Mouse (Mus musculus) small intestine, adult 2 months (tissue): ENCODE measurements around the gene Nicn1. TPM values are rescaled to one million over a fixed set of nuclear protein-coding genes. Genes with fewer than 3 reads are reported as not detected.
"Not testable (repeated sequence)": the region's sequence is repeated elsewhere in the genome, so short reads cannot be mapped to it uniquely, and the experiment has no call there.

Experiments
- H3K27ac ChIP-seq: fragments of 200-500 bp; 2 replicates; pipeline ENCODE4 v1.5.1; 2012; ENCODE audit warnings: low read depth, low read length, control low read depth, inconsistent platforms; ENCODE audit not compliant: insufficient read depth
- H3K27me3 ChIP-seq: fragments of 200-500 bp; 2 replicates; pipeline ENCODE4 v1.6.1; 2012; ENCODE audit warnings: mild to moderate bottlenecking, moderate library complexity, low read length, inconsistent platforms; ENCODE audit not compliant: control insufficient read depth, insufficient read depth
- H3K36me3 ChIP-seq: fragments of 200-500 bp; 2 replicates; pipeline ENCODE4 v1.6.1; 2012; ENCODE audit warnings: mild to moderate bottlenecking, low read length, control low read depth, inconsistent platforms; ENCODE audit not compliant: control insufficient read depth, insufficient read depth
- H3K4me1 ChIP-seq: fragments of 200-500 bp; 2 replicates; pipeline ENCODE4 v1.6.1; 2012; ENCODE audit warnings: low read length, inconsistent platforms, mixed read lengths; ENCODE audit not compliant: control insufficient read depth, insufficient read depth, insufficient read length
- H3K4me3 ChIP-seq: fragments of 200-500 bp; 2 replicates; pipeline ENCODE4 v1.5.1; 2012; ENCODE audit warnings: low read depth, mild to moderate bottlenecking, control low read depth, inconsistent platforms, low read length, moderate library complexity
- CTCF ChIP-seq: fragments of 200-500 bp; IDR thresholded peaks from 2 replicates; pipeline ENCODE4 v1.5.1; 2012; ENCODE audit warnings: low read depth, mild to moderate bottlenecking, control low read depth, inconsistent platforms, low read length, moderate library complexity, mixed read lengths; ENCODE audit not compliant: insufficient replicate concordance, insufficient read length; ENCODE audit errors: extremely low read depth
- POLR2A ChIP-seq: fragments of 200-500 bp; IDR thresholded peaks from 2 replicates; pipeline ENCODE4 v1.6.1; 2012; ENCODE audit warnings: low read depth, mild to moderate bottlenecking, control low read depth, inconsistent platforms, low read length, moderate library complexity
- WGBS: fragments of 180-500 bp; shearing (Covaris S2); methylation state at CpG from one replicate; pipeline ENCODE4 v1.1.7; 2018; 5-methylcytosine and 5-hydroxymethylcytosine counted together
- polyA plus RNA-seq: library from polyadenylated mRNA; depleted of rRNA; stranded (reverse); fragments of >200 nt; gene quantifications from 2 replicates; pipeline ENCODE4 v1.2.3, GENCODE M21; 2012

Nicn1 gene
- polyA plus RNA-seq, 1 experiment, result 3.9 TPM

DNA sequence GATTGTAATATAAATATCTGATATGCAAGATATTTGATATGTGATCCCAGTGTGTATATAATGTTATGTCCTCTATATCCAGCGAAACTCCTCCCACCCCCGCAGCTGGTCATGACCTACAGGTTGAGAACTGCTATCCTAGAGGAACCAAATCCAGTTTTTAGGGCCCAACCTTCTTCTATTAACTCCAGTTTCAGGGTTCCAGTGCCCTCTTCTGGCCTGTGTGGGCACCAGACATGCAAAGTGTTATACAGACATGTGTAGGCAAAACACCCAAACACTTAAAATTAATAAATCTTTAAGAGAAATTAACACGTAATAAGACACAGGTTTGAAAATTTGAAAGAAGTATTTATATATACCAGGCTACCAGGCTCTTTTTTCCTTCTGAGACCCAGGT, 27.3 kb downstream of the Nicn1 start:
- H3K27ac ChIP-seq, result no peak overlapping the region
- 88% methylated on average over 3 of the region's 3 CpGs for WGBS
- no peak overlapping the region for H3K4me3 ChIP-seq
- peaks cover 17% of the 10 kb centered on the region for H3K36me3 ChIP-seq
- no peaks in the 10 kb centered on the region for H3K4me1 ChIP-seq
- TF ChIP-seq POLR2A, result no peak
- TF ChIP-seq CTCF, result no peak
- H3K27me3 ChIP-seq, result no peaks in the 10 kb centered on the region

DNA sequence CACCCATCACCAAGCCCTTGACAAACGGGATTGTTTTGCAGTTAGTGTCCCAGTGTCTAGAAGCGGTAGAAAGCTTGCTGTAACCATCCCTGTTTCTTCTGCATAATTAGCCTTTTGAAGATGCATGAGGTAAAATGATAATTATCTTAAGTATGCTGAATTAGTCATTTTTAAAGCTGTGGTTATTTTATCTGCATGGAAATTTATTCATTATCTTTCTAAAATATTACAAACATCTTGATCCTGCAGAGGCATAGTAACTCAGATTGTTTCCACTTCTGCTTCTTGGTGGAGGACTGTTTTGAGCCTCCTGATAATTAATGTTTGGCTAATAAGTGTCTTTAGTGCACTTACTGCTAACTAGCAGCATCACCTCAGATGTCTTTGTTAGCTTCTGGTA, 28.2 kb downstream of the Nicn1 start:
- no peak overlapping the region for H3K4me3 ChIP-seq
- TF ChIP-seq POLR2A (no peak), CTCF (no peak)
- no peak overlapping the region for H3K27ac ChIP-seq
- no peaks in the 10 kb centered on the region for H3K27me3 ChIP-seq
- no peaks in the 10 kb centered on the region for H3K4me1 ChIP-seq
- 76% methylated on average over 2 of the region's 2 CpGs for WGBS
- H3K36me3 ChIP-seq, result peaks cover 17% of the 10 kb centered on the region

DNA sequence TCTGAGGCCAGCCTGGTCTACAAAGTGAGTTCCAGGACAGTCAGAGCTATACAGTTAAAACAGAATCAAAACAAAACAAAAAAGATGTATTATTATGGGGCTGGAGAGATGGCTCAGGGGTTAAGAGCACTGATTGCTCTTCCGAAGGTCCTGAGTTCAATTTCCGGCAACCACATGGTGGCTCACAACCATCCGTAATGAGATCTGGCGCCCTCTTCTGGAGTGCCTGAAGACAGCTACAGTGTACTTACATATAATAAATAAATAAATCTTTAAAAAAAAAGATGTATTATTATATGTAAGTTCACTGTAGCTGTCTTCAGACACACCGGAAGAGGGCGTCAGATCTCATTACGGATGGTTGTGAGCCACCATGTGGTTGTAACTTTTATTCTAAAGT, 31.8 kb downstream of the Nicn1 start:
- H3K27me3 ChIP-seq, H3K27ac ChIP-seq, H3K4me1 ChIP-seq, H3K4me3 ChIP-seq: not testable (repeated sequence)
- WGBS, result 84% methylated on average over 7 of the region's 7 CpGs
- peaks cover 16% of the 10 kb centered on the region for H3K36me3 ChIP-seq

DNA sequence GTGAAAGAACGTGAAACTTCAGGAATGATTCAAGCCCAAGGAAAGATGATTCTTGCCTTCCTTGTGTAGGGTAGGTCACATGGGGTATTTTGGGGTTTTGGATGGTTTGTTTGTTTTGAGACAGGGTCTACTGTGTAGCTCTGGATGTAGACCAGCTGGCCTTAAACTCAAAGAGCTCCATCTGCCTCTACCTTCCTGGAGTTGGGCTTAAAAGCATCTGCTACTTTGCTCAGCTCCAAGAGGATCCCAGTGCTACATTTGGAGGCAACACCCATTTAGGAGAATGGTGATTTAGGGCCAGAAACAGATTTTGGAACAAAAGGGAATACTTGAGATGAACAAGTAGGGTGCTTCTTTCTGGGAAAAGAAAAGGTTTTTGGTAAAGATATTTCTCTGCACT, 34.6 kb downstream of the Nicn1 start:
- peaks cover 31% of the 10 kb centered on the region for H3K36me3 ChIP-seq
- 80% methylated on average over 1 of the region's 1 CpGs for WGBS
- no peak overlapping the region for H3K4me3 ChIP-seq
- H3K27me3 ChIP-seq, result no peaks in the 10 kb centered on the region
- no peak overlapping the region for H3K27ac ChIP-seq
- H3K4me1 ChIP-seq, result peaks cover 2% of the 10 kb centered on the region; the same call in 1 of the 2 replicates
- TF ChIP-seq CTCF, result no peak
- no peak for TF ChIP-seq POLR2A

DNA sequence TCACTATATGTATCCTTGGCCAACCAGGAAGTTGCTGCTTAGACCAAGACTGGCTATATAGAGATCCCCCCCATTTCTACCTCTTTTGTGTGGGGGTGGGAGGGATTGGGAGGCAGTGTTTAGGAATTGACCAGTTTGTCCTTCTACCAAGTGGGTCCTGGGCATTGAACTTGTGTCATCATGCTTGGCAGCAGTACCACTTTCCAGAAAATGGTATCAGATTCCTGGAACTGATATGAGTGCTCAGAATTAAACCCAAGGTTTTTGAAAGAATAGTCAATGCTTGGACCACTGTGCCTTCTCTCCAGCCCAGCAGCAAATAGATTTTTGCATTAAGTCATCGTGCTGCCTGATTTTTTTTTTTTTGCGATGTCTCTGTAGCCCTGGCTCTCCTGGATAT, 35.6 kb downstream of the Nicn1 start:
- Histone ChIP-seq H3K4me3 (no peak overlapping the region), H3K27me3 (no peaks in the 10 kb centered on the region), H3K27ac (no peak overlapping the region), H3K4me1 (peaks cover 2% of the 10 kb centered on the region; the same call in 1 of the 2 replicates), H3K36me3 (peaks cover 35% of the 10 kb centered on the region)
- TF ChIP-seq CTCF (no peak), POLR2A (no peak)
- 94% methylated on average over 2 of the region's 2 CpGs for WGBS

DNA sequence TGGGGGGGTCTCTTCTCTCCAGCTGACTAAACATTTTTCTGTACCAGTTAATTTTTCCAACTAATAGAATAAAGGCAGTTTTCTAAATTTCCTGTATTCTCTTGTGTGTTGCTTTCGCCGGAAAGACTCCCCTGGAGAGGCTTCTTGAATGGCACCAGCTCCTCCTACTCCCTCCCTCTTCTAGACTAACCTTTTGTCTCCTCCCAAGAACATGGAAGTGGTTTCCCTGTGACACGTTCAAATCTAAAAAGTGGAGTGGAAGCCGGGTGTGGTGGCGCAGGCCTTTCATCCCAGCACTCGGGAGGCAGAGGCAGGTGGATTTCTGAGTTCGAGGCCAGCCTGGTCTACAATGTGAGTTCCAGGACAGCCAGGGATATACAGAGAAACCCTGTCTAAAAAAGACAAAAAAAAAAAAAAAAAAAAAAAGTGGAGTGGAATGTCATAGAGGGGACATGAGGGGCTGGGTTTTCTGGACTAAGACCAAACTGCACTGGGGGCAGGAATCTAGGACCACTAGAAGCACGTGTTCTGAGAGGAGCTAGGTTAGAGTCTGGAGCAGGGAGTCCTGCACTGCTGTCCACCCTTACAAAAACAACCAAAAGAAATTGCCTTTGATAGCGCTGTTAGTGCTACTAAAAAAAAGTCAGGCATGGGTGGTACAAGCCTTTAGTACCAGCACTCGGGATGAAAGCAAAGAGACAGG, 47.8 kb downstream of the Nicn1 start:
- Histone ChIP-seq H3K4me1 (peaks cover 19% of the 10 kb centered on the region; the same call in 1 of the 2 replicates), H3K27ac (peak overlapping the region; percentile 80), H3K27me3 (no peaks in the 10 kb centered on the region), H3K36me3 (peaks cover 28% of the 10 kb centered on the region), H3K4me3 (no peak overlapping the region)
- no peak for TF ChIP-seq CTCF
- no peak for TF ChIP-seq POLR2A
- 55% methylated on average over 10 of the region's 10 CpGs for WGBS

DNA sequence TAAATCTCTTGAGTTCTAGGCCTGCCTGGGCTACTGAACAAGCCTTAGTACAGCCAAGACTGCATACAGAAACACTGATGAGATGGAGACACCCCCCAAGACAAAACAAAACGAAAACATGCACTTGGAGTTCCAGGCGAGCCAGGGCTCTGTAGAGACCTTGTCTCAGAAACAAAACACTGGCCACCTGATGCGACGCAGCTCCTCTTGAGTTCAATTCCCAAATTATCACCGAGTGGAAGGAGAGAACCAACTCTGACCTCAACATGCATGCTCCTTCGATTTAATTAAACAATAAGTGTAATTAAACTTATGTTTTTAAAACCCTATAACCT, 48.3 kb downstream of the Nicn1 start:
- no peaks in the 10 kb centered on the region for H3K27me3 ChIP-seq
- peak overlapping the region; percentile 80 for H3K27ac ChIP-seq
- peaks cover 21% of the 10 kb centered on the region; the same call in 1 of the 2 replicates for H3K4me1 ChIP-seq
- no peak for TF ChIP-seq CTCF
- TF ChIP-seq POLR2A, result no peak
- no peak overlapping the region for H3K4me3 ChIP-seq
- H3K36me3 ChIP-seq, result peaks cover 24% of the 10 kb centered on the region
- 8% methylated on average over 6 of the region's 6 CpGs for WGBS
